Mouse (Mus musculus) myocyte (in vitro differentiated cells): ENCODE results near the gene Zfp512b. TPM values are rescaled to one million over a fixed set of nuclear protein-coding genes. Genes with fewer than 3 reads are reported as not detected.
A peak's percentile ranks its signal among the peaks of the same experiment; 100 is the strongest.

Experiments used
- H3K27me3 ChIP-seq: one replicate; pipeline ENCODE4 v1.6.1; 2011; ENCODE audit not compliant: control insufficient read depth, insufficient read depth, insufficient read length
- H3K36me3 ChIP-seq: one replicate; pipeline ENCODE4 v1.6.1; 2011; ENCODE audit not compliant: control insufficient read depth, insufficient read depth
- H3K4me2 ChIP-seq: one replicate; pipeline ENCODE4 v1.6.1; 2011; ENCODE audit warnings: low read depth, control low read depth
- H3K4me3 ChIP-seq: one replicate; pipeline ENCODE4 v1.5.1; 2011; ENCODE audit warnings: mild to moderate bottlenecking, control low read depth, moderate library complexity
- H3K79me2 ChIP-seq: one replicate; pipeline ENCODE4 v1.6.1; 2011; ENCODE audit not compliant: control insufficient read depth, insufficient read depth
- H3ac ChIP-seq: one replicate; pipeline ENCODE4 v1.6.1; 2011; ENCODE audit not compliant: control insufficient read depth, insufficient read length
- CEBPB ChIP-seq: IDR thresholded peaks from 2 replicates; pipeline ENCODE4 v1.6.1; 2011; ENCODE audit warnings: mild to moderate bottlenecking, moderate library complexity; ENCODE audit not compliant: poor library complexity, insufficient read depth, severe bottlenecking
- MAX ChIP-seq: IDR thresholded peaks from one replicate; pipeline ENCODE4 v1.6.1; 2011; ENCODE audit warnings: low read depth, mild to moderate bottlenecking, control low read depth
- MYOD1 ChIP-seq, 3 experiments: IDR thresholded peaks; one replicate each; pipeline ENCODE4 v1.6.1; 2011; ENCODE audit warnings: control low read depth in 2 of 3, low read depth in 2 of 3, mild to moderate bottlenecking in 2 of 3, moderate library complexity in 1 of 3; ENCODE audit not compliant: insufficient read length in 2 of 3, control insufficient read depth in 1 of 3
- MYOG ChIP-seq, 3 experiments: IDR thresholded peaks; one replicate each; pipeline ENCODE4 v1.6.1; 2011; ENCODE audit warnings: control low read depth in 2 of 3, low read depth in 2 of 3, mild to moderate bottlenecking in 2 of 3; ENCODE audit not compliant: insufficient read length in 2 of 3, control insufficient read depth in 1 of 3, insufficient read depth in 1 of 3
- POLR2A ChIP-seq: IDR thresholded peaks from one replicate; pipeline ENCODE4 v1.6.1; 2011; ENCODE audit warnings: low read depth, mild to moderate bottlenecking, control low read depth, moderate library complexity; ENCODE audit not compliant: insufficient read length
- POLR2AphosphoS2 ChIP-seq: IDR thresholded peaks from one replicate; pipeline ENCODE4 v1.6.1; 2011; ENCODE audit warnings: low read depth, control low read depth; ENCODE audit not compliant: insufficient read length
- REST ChIP-seq: IDR thresholded peaks from one replicate; pipeline ENCODE4 v1.6.1; 2011; ENCODE audit warnings: mild to moderate bottlenecking, control low read depth, moderate library complexity; ENCODE audit not compliant: insufficient read depth, insufficient read length
- SRF ChIP-seq: IDR thresholded peaks from one replicate; pipeline ENCODE4 v1.6.1; 2011; ENCODE audit warnings: low read depth; ENCODE audit not compliant: control insufficient read depth, insufficient read length
- TCF12 ChIP-seq: IDR thresholded peaks from one replicate; pipeline ENCODE4 v1.6.1; 2011; ENCODE audit warnings: mild to moderate bottlenecking, control low read depth; ENCODE audit not compliant: poor library complexity, insufficient read depth, severe bottlenecking
- TCF3 ChIP-seq: IDR thresholded peaks from one replicate; pipeline ENCODE4 v1.6.1; 2011; ENCODE audit warnings: low read depth, control low read depth; ENCODE audit not compliant: insufficient read length
- polyA plus RNA-seq: library from polyadenylated mRNA; unstranded; fragments of >200 nt; fragmentation: generic; extraction: Trizol; gene quantifications from one replicate; pipeline ENCODE4 v1.2.1, GENCODE M21; 2012; ENCODE audit warnings: missing spikeins

The Zfp512b gene
- polyA plus RNA-seq, 1 experiment: 7.0 TPM

- no peak overlapping the region for H3ac ChIP-seq
- H3K27me3 ChIP-seq: no peaks in the 10 kb centered on the region
- H3K36me3 ChIP-seq: peaks cover 3% of the 10 kb centered on the region
- H3K4me3 ChIP-seq: no peak overlapping the region
- TF ChIP-seq TCF3 (no peak), MYOG (IDR thresholded peaks at IDR 0.05; ENCODE audit: control insufficient read depth in 1 of 3, insufficient read depth in 1 of 3, insufficient read length in 2 of 3, low read depth in 2 of 3) (no peak), REST (no peak), POLR2AphosphoS2 (no peak), MYOD1 (IDR thresholded peaks at IDR 0.05; ENCODE audit: control insufficient read depth in 1 of 3, insufficient read length in 2 of 3, low read depth in 2 of 3) (no peak), MAX (no peak), SRF (no peak)
- H3K79me2 ChIP-seq: peaks cover 5% of the 10 kb centered on the region
- no peak overlapping the region for H3K4me2 ChIP-seq
Observed at GRCm38 (mm10) chr2:181574921-181575545, 17.6 kb downstream of the Zfp512b start.

GRCm38 (mm10) chr2:181573961-181574360 is 18.6 kb downstream of the Zfp512b start:
- Histone ChIP-seq H3K4me3 (no peak overlapping the region), H3K79me2 (peaks cover 3% of the 10 kb centered on the region), H3K36me3 (peaks cover 3% of the 10 kb centered on the region), H3K4me2 (no peak overlapping the region), H3ac (no peak overlapping the region), H3K27me3 (no peaks in the 10 kb centered on the region)
- TF ChIP-seq MYOG (IDR thresholded peaks at IDR 0.05; ENCODE audit: control insufficient read depth in 1 of 3, insufficient read depth in 1 of 3, insufficient read length in 2 of 3, low read depth in 2 of 3) (no peak), TCF12 (no peak), REST (no peak), MAX (no peak), MYOD1 (IDR thresholded peaks at IDR 0.05; ENCODE audit: control insufficient read depth in 1 of 3, insufficient read length in 2 of 3, low read depth in 2 of 3) (no peak), POLR2A (no peak), CEBPB (no peak)

- no peak overlapping the region for H3K4me2 ChIP-seq
- H3K27me3 ChIP-seq: no peaks in the 10 kb centered on the region
- no peak overlapping the region for H3K4me3 ChIP-seq
- no peak overlapping the region for H3ac ChIP-seq
- peaks cover 3% of the 10 kb centered on the region for H3K36me3 ChIP-seq
- TF ChIP-seq SRF (no peak), POLR2AphosphoS2 (peak; percentile 3)
- peaks cover 3% of the 10 kb centered on the region for H3K79me2 ChIP-seq
Observed at GRCm38 (mm10) chr2:181572921-181573920, 19.4 kb downstream of the Zfp512b start.

GRCm38 (mm10) chr2:181571941-181572670 is 20.5 kb downstream of the Zfp512b start:
- TF ChIP-seq CEBPB (no peak), POLR2AphosphoS2 (peak; percentile 42), REST (no peak)
- Histone ChIP-seq H3ac (no peak overlapping the region), H3K36me3 (peaks cover 3% of the 10 kb centered on the region), H3K27me3 (no peaks in the 10 kb centered on the region), H3K4me3 (no peak overlapping the region), H3K79me2 (no peaks in the 10 kb centered on the region), H3K4me2 (no peak overlapping the region)

- Histone ChIP-seq H3K4me2 (no peak overlapping the region), H3K4me3 (no peak overlapping the region), H3K79me2 (no peaks in the 10 kb centered on the region), H3ac (no peak overlapping the region), H3K27me3 (no peaks in the 10 kb centered on the region), H3K36me3 (peaks cover 3% of the 10 kb centered on the region)
- TF ChIP-seq SRF (no peak), CEBPB (no peak), MYOG (IDR thresholded peaks at IDR 0.05; ENCODE audit: control insufficient read depth in 1 of 3, insufficient read depth in 1 of 3, insufficient read length in 2 of 3, low read depth in 2 of 3) (no peak), POLR2A (no peak), POLR2AphosphoS2 (peak; percentile 46)
Observed at GRCm38 (mm10) chr2:181570921-181571595, 21.5 kb downstream of the Zfp512b start.
